Mouse (Mus musculus): ENCODE data around the gene Ctrc.

DNA sequence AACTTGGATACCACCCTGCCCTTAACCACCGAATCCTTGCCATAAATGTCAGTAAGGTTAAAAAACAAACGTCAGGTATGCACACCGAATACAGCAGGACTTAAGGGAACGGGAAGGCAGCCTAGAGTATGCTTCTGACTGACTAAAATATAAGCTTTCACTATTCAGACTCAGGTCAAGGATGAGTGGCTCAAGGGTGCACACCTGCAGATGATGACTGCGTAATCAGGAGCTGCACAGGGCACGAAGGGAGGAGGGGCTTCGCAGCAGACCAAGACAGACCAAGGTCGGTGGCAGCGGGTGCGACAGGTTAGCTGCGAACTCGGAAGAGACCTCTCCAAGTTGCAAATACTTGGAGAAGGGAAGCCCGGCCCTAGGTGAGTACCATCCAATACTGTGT is 60.0 kb downstream of the Ctrc start:
- TF ChIP-seq CTCF (IDR thresholded peaks at IDR 0.05; ENCODE audit: control insufficient read depth, insufficient read depth, insufficient replicate concordance, low read depth, low read length) (no peak), POLR2A (IDR thresholded peaks at IDR 0.05; ENCODE audit: control insufficient read depth, low read depth, low read length) (no peak)

Data from testis, adult 2 months (tissue).